Mouse (Mus musculus) small intestine, adult 2 months (tissue): ENCODE data around the gene Armc10.

ENCODE experiments used
- CTCF ChIP-seq: fragments of 200-500 bp; IDR thresholded peaks from 2 replicates; pipeline ENCODE4 v1.5.1; 2012; ENCODE audit warnings: low read depth, mild to moderate bottlenecking, control low read depth, inconsistent platforms, low read length, moderate library complexity, mixed read lengths; ENCODE audit not compliant: insufficient replicate concordance, insufficient read length; ENCODE audit errors: extremely low read depth
- POLR2A ChIP-seq: fragments of 200-500 bp; IDR thresholded peaks from 2 replicates; pipeline ENCODE4 v1.6.1; 2012; ENCODE audit warnings: low read depth, mild to moderate bottlenecking, control low read depth, inconsistent platforms, low read length, moderate library complexity

DNA sequence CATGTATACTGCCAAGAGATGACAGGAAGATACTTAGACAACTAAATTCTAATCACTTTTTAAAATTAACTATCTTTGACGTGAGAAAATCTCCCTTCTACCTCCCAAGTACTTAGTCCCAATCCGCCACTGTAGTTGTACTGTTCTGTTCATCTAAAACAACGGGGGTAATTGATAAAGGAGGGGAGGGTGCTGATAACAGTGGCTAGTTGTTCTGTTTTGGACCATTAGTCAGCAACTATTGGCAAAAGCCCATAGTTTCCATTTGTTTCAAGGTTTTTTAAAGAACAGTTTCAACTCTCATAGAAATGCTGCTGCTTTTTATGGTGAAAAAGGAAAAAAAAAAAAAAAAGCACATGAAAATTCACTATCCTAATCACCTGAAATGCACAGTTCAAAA is 58.1 kb downstream of the Armc10 start:
- TF ChIP-seq CTCF (no peak), POLR2A (no peak)
